Mouse (Mus musculus): ENCODE measurements around the gene Esrrb. TPM values are rescaled to one million over a fixed set of nuclear protein-coding genes. Genes with fewer than 3 reads are reported as not detected.

The Esrrb gene
- total and polyA plus RNA-seq, 2 experiments from 2014 or later = 3.1 to 9.8 TPM

DNA sequence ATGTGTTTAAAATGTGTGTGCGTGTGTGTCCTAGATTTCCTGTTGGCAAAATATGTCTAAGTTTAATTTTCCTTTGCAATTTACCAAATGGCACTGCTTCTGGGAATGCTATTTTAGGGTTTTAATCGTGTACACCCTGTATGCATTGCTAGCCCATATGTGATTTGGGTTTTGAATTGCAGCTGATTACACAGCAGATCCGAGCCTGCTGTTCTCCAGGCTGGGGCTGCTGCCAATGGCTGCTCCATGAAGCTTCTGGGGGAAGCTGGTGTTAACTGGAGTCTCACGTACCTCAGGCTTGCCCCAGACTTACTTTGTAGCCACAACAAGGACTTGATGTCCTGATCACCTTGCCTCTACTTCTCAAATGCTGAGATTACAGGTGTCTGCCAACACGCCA lies 205.1 kb downstream of the Esrrb start:
- ATAC-seq (no peak), DNase-seq (ENCODE audit: low spot score) (no peak)
- Histone ChIP-seq H3K4me3 (ENCODE audit: low read length) (no peak overlapping the region), H3K27me3 (ENCODE audit: insufficient read depth, low read length) (no peaks in the 10 kb centered on the region), H3K27ac (no peak overlapping the region), H3K4me2 (ENCODE audit: low read depth, low read length) (no peak overlapping the region), H3K36me3 (ENCODE audit: insufficient read depth, low read length) (no peaks in the 10 kb centered on the region), H3K4me1 (ENCODE audit: insufficient read depth, low read length) (peaks cover 4% of the 10 kb centered on the region; the same call in 1 of the 2 replicates), H3K9me3 (ENCODE audit: low read length) (no peaks in the 10 kb centered on the region), H3K9ac (replicated peaks; ENCODE audit: low read length) (no peak overlapping the region)
- WGBS = 70% methylated on average over 5 of the region's 5 CpGs
- no peak for TF ChIP-seq CTCF (IDR thresholded peaks at IDR 0.05; ENCODE audit: low read depth)

Other genes starting within 250 kb of the Esrrb start
- gene Gpatch2l, start 119.3 kb upstream of the Esrrb start, total RNA-seq (2014; rRNA removed) = 28.4 and 38.0 TPM in 2 replicates
- 19.8 and 21.5 TPM in 2 replicates for gene Gpatch2l, start 119.3 kb upstream of the Esrrb start, polyA plus RNA-seq (2015; fragmentation: Nextera tagmentation; extraction: Ambion mirVana)

Data from hindbrain, postnatal 0 days (tissue).